Mouse (Mus musculus): Measurements from ENCODE around the gene Gbp9. TPM values are rescaled to one million over a fixed set of nuclear protein-coding genes. Genes with fewer than 3 reads are reported as not detected.

Gbp9 gene
- polyA plus RNA-seq, 1 experiment from 2014 or later, result 1.0 TPM

GRCm38 (mm10) chr5:105032362-105032761, 107.0 kb downstream of the Gbp9 start:
- Histone ChIP-seq H3K9me3 (replicated peaks) (0 out of 2 replicates have a peak, but pooled peaks cover 3% of the 10 kb centered on the region), H3K27me3 (replicated peaks) (no peaks in the 10 kb centered on the region), H3K36me3 (no peaks in the 10 kb centered on the region), H3K9ac (no peak overlapping the region), H3K4me1 (no peaks in the 10 kb centered on the region), H3K4me3 (no peak overlapping the region), H3K4me2 (no peak overlapping the region), H3K27ac (no peak overlapping the region)
- 69% methylated on average over 2 of the region's 2 CpGs for WGBS (ENCODE audit: insufficient replicate concordance)
- no peak for ATAC-seq

Other genes with a start within 250 kb of the Gbp9 start
- 2.2 and 2.3 TPM in 2 replicates for gene Abcg3, start 156.8 kb downstream of the Gbp9 start, polyA plus RNA-seq (2016; fragmentation: Nextera tagmentation; extraction: Ambion mirVana)
- 1.1 and 1.2 TPM in 2 replicates for gene Gbp8, start within 50 bp of the Gbp9 start, polyA plus RNA-seq (2016; fragmentation: Nextera tagmentation; extraction: Ambion mirVana)
- 1.3 and 1.8 TPM in 2 replicates for gene Gbp4, start within 50 bp of the Gbp9 start, polyA plus RNA-seq (2016; fragmentation: Nextera tagmentation; extraction: Ambion mirVana)
- gene Gbp10, start 100.0 kb upstream of the Gbp9 start, polyA plus RNA-seq (2016; fragmentation: Nextera tagmentation; extraction: Ambion mirVana), result 0.06 TPM in 1 of 2 replicates, not detected in the other
- not detected in 2 replicates for gene Gm43302, start 154.2 kb upstream of the Gbp9 start, polyA plus RNA-seq (2016; fragmentation: Nextera tagmentation; extraction: Ambion mirVana)
- gene Gbp6, start 154.2 kb upstream of the Gbp9 start, polyA plus RNA-seq (2016; fragmentation: Nextera tagmentation; extraction: Ambion mirVana), result 0.46 and 0.67 TPM in 2 replicates

All from liver, embryonic 12.5 days (tissue).